Mouse (Mus musculus): ENCODE measurements around the gene Ercc4. TPM values are rescaled to one million over a fixed set of nuclear protein-coding genes. Genes with fewer than 3 reads are reported as not detected.
A peak's percentile ranks its signal among the peaks of the same experiment; 100 is the strongest.

The Ercc4 gene
- polyA plus RNA-seq, 1 experiment from 2014 or later, result 15.0 TPM

DNA sequence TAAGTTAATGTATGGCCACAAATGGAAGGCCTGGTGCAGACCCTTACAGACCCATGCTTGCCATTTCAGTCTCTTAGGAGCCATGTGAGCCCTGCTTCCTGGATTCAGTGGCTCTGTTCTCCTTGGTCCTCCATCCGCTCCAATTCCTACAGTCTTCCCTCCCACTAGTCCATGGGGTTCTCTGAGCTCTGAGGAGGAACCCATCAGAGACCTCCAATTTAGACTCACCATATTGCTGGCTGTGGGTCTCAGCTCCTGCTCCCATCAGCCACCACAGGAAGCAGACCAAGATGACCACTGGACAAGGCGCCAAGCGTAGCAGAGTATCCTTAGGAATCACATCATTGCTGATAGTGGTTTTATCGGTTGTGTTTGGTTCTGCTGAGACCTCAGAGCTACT is 43.7 kb downstream of the Ercc4 start:
- Histone ChIP-seq H3K36me3 (replicated peaks) (peaks cover 9% of the 10 kb centered on the region), H3K9me3 (no peaks in the 10 kb centered on the region), H3K4me2 (no peak overlapping the region), H3K27ac (no peak overlapping the region), H3K4me3 (replicated peaks) (no peak overlapping the region), H3K4me1 (no peaks in the 10 kb centered on the region), H3K9ac (no peak overlapping the region), H3K27me3 (no peaks in the 10 kb centered on the region)
- ATAC-seq (ENCODE audit: low FRiP score), result no peak
- WGBS, result 96% methylated on average over 4 of the region's 4 CpGs

DNA sequence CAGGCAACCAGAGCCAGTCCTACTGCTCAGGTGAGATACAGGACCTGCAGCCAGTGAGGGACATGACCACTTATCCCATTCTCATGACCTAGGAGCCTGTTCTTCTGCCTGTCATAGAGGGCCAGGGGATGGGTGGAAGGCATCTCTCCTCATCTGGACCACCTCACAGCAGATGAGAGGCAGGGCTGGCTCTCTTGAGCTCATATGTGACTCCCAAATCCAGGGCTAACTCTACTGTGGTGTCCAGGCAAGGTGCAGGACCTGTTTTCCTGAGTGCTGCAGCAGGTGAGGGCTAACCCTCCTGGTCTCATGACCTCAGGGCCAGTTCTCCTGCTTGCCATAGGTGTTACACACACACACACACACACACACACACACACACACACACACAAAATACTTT is 44.9 kb downstream of the Ercc4 start:
- ATAC-seq (ENCODE audit: low FRiP score), result no peak
- Histone ChIP-seq H3K27me3 (0 out of 2 replicates have a peak, but pooled peaks cover 1% of the 10 kb centered on the region), H3K4me1 (peaks cover 3% of the 10 kb centered on the region; the same call in 1 of the 2 replicates), H3K4me3 (replicated peaks) (no peak overlapping the region), H3K9ac (no peak overlapping the region), H3K9me3 (no peaks in the 10 kb centered on the region), H3K4me2 (no peak overlapping the region), H3K36me3 (replicated peaks) (peaks cover 4% of the 10 kb centered on the region; the same call in 1 of the 2 replicates), H3K27ac (no peak overlapping the region)

DNA sequence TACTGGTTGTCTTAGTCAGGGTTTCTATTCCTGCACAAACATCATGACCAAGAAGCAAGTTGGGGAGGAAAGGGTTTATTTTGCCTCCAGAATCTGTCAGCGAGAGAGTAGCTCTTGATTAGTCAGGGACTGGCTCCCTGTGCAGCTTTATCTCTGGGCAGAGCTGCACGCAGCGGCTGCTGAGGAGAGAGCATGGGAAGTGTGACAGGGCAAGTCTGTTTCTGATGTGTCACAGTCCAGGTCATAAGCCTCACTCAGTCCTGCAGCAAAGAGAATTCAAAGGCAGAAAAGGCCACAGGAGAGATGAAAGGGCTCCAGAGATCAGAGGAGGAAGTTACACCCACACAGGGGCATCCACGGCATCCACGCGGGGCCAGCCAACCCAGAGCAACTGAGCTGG is 47.8 kb downstream of the Ercc4 start:
- WGBS, result 53% methylated on average over 6 of the region's 6 CpGs
- Histone ChIP-seq H3K4me2 (no peak overlapping the region), H3K4me3 (replicated peaks) (no peak overlapping the region), H3K9ac (no peak overlapping the region), H3K27ac (no peak overlapping the region), H3K4me1 (peaks cover 9% of the 10 kb centered on the region; the same call in 1 of the 2 replicates), H3K9me3 (no peaks in the 10 kb centered on the region), H3K36me3 (replicated peaks) (no peaks in the 10 kb centered on the region), H3K27me3 (0 out of 2 replicates have a peak, but pooled peaks cover 4% of the 10 kb centered on the region)
- no peak for ATAC-seq (ENCODE audit: low FRiP score)

DNA sequence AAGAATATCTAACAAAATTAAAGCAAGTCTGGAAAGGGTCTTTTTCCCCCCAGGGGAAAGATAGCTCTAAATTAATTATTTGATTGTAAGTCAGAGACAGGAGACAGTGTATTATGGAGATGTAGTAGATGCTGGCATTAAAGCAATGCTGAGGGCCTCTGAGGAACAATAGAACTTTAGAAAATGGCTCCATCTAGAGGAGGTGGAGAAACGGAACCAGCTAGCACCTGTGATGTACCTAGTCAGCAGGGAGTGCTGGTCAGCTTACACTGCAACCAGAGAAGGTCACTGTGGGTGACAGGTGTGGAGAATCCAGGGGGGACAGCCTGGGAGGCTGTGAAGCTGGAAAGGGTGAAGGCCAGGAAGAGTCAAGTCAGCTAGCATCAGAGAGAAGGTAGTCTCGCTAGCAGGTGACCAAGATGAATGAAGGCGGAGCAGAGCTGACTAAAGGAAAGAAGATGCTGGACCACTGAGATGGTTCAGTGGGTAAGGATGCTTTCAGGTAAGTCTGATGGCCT is 48.7 kb downstream of the Ercc4 start:
- no peak overlapping the region for H3K4me3 ChIP-seq (replicated peaks)
- H3K9ac ChIP-seq, result no peak overlapping the region
- no peak overlapping the region for H3K4me2 ChIP-seq
- no peaks in the 10 kb centered on the region for H3K36me3 ChIP-seq (replicated peaks)
- H3K27me3 ChIP-seq, result 0 out of 2 replicates have a peak, but pooled peaks cover 4% of the 10 kb centered on the region
- H3K27ac ChIP-seq, result no peak overlapping the region
- H3K9me3 ChIP-seq, result no peaks in the 10 kb centered on the region
- ATAC-seq (ENCODE audit: low FRiP score), result no peak
- 63% methylated on average over 3 of the region's 3 CpGs for WGBS
- peaks cover 9% of the 10 kb centered on the region; the same call in 1 of the 2 replicates for H3K4me1 ChIP-seq

DNA sequence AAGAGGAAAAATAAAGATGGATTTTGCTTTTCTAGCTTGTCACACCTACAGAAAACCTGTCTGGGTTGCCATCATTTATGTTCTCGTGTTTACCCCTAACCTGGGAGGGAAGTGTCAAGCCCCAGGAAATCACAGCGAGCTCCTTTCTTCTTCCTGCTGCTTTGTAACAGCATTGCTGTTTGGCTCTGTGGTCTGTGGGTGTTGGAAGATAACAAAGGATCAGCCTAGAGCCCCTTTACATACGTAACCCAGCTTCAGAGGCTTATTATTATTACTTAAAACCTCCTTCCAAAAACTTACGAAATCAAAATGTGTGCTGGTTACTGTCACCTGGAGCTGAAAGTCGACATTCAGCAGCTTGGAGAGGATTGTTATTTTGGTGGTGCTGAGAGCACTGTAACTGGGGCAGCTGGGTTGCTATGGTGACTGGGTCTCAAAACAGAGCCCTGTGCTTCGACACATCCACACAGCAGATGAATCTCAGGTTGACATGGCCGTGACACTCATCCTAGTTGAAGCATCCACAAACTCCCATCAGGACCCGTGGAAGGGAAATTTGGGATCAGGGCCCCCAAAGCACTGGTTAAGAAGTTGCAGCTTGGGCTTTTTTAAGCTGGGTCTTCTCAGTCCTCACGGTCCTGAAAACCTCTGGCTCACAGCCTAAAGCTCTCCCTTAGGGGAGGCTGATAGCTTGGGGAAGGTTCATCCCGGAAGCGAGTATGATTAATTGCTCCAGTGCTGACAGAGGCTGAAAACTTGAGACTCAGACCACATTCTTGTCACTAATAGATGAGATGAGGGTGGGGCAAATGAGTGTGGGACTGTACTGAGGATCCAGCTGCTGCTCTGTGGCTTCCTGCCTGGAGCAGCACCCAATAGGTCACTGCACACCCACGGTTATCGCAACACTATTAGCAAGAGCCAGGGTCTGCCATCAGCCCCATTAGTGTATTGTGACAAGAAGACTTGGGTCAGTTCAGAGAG is 49.7 kb downstream of the Ercc4 start:
- 64% methylated on average over 13 of the region's 13 CpGs for WGBS
- no peaks in the 10 kb centered on the region for H3K36me3 ChIP-seq (replicated peaks)
- H3K27ac ChIP-seq, result no peak overlapping the region
- no peak overlapping the region for H3K4me3 ChIP-seq (replicated peaks)
- H3K4me2 ChIP-seq, result no peak overlapping the region
- peak; percentile 39; the same call in 1 of the 2 replicates for ATAC-seq (ENCODE audit: low FRiP score)
- no peaks in the 10 kb centered on the region for H3K9me3 ChIP-seq
- 0 out of 2 replicates have a peak, but pooled peaks cover 4% of the 10 kb centered on the region for H3K27me3 ChIP-seq
- no peak overlapping the region for H3K9ac ChIP-seq
- peaks cover 9% of the 10 kb centered on the region; the same call in 1 of the 2 replicates for H3K4me1 ChIP-seq

DNA sequence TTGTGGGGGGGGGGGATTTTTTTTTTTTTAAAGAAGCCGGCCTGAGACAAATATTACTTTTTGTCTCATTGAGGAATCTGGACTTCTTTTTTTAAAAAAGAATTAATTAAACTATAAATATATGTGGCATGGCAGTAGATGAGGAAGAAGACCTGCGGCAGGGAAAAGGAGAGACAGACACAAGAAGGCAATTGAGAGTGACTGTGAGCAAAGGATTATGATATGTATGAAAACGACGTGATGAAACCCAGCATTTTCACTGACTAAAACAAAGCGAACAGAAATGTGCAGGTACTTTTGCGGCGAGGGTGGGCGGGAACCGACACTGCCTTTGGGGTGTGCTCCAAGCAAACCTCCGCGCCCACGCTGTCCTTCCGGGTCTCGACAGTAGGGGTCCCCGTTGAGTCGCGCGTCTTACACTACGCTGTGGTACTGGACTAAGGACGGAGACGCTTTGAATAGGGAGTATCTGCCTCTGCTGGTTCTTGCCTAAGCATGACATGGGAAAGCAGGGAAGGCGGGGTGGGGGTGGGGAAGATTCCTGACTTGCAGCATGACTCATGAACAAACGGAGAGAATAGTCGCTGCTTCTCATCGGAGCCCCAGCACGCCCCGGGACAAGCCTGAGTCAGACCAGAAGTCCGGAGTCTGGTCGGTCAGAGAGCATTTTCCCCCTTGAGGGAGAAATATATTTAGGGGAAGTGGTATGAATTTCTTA is 50.6 kb downstream of the Ercc4 start:
- Histone ChIP-seq H3K4me2 (peak overlapping the region; percentile 54), H3K4me1 (peaks cover 9% of the 10 kb centered on the region; the same call in 1 of the 2 replicates), H3K9me3 (no peaks in the 10 kb centered on the region), H3K4me3 (replicated peaks) (peak overlapping the region; percentile 30), H3K27me3 (0 out of 2 replicates have a peak, but pooled peaks cover 4% of the 10 kb centered on the region), H3K27ac (no peak overlapping the region), H3K9ac (no peak overlapping the region), H3K36me3 (replicated peaks) (no peaks in the 10 kb centered on the region)
- WGBS, result 6% methylated on average over 29 of the region's 29 CpGs
- peak; percentile 97 for ATAC-seq (ENCODE audit: low FRiP score)

DNA sequence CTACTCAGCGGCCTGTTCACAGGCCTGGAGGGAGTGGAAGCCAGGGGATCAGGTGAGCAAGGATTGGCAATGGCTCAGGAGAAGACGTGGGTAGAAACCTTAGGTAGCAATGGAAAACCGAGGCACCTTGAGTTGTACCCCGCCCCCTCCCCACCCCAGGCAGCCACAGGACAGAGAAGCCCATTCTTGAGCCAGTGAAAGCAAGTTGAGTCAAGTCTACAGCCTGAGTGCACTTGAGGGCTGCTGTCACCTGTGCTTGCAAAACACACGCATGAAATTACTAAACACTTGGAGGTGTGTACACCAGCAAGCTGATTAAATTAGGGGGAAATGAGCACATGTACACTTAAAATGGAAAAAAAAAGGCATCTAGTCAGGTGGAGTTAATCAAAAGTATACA is 52.0 kb downstream of the Ercc4 start:
- Histone ChIP-seq H3K4me1 (peaks cover 9% of the 10 kb centered on the region; the same call in 1 of the 2 replicates), H3K27ac (no peak overlapping the region), H3K36me3 (replicated peaks) (no peaks in the 10 kb centered on the region), H3K27me3 (0 out of 2 replicates have a peak, but pooled peaks cover 4% of the 10 kb centered on the region), H3K9ac (no peak overlapping the region), H3K4me2 (no peak overlapping the region), H3K9me3 (no peaks in the 10 kb centered on the region), H3K4me3 (replicated peaks) (no peak overlapping the region)
- no peak for ATAC-seq (ENCODE audit: low FRiP score)
- WGBS, result 75% methylated on average over 5 of the region's 5 CpGs

DNA sequence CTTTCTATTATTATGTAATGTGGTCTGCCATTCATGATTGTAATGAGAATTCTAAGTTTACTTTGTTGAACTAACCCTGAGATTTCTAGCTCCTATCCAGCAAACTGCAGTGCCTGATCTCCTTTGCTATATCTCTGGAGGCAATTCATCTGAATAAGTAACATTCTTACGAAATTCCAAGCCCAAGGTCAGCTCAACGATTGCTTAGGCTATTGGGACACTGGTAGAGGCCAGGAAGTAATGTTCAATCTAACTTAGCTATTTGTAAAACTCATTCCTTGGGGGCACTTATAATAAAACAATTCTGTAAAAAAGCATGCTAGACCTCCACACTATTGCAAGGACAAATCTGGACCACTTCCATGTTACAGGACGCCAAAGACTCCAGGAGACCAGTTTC is 58.2 kb downstream of the Ercc4 start:
- no peak for ATAC-seq (ENCODE audit: low FRiP score)
- WGBS, result 84% methylated on average over 3 of the region's 3 CpGs
- Histone ChIP-seq H3K27ac (no peak overlapping the region), H3K9me3 (0 out of 2 replicates have a peak, but pooled peaks cover 3% of the 10 kb centered on the region), H3K4me1 (no peaks in the 10 kb centered on the region), H3K9ac (no peak overlapping the region), H3K27me3 (no peaks in the 10 kb centered on the region), H3K4me2 (no peak overlapping the region), H3K4me3 (replicated peaks) (no peak overlapping the region), H3K36me3 (replicated peaks) (no peaks in the 10 kb centered on the region)

DNA sequence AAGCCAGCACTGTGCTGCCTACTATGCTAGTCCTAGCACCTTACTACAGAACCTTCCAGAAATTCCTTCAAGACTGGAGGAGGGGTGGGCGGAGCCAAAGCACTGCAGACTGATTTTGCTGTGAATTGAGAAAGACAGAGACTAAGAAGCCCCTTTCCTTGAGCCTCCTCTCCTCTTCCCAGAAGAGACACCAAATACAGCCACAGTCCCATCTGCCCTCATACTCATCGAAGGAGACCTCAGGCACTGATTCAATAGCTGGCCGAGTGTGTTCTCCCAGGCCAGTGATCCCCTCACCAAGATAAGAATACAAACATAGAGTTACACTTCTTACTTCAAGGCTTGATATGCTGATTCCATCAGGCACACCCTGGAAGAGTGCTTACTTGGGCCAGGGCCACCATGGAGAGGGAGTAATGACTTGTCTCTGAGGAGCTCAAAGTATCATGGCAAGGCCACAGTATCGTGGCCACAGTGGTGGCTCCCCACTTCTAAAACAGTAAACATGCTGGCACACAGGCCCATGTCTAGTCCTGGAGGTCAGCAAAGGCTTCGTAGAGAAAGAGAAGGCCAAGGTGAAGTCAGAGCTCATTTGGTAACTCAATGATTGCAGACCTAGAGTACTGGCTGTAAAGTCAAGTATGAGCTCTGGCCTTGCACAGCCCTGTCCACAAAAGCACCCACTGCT is 63.7 kb downstream of the Ercc4 start:
- H3K9ac ChIP-seq, result no peak overlapping the region
- no peak overlapping the region for H3K4me2 ChIP-seq
- WGBS, result 92% methylated on average over 5 of the region's 5 CpGs
- no peaks in the 10 kb centered on the region for H3K27me3 ChIP-seq
- no peaks in the 10 kb centered on the region for H3K9me3 ChIP-seq
- no peaks in the 10 kb centered on the region for H3K4me1 ChIP-seq
- H3K27ac ChIP-seq, result no peak overlapping the region
- no peak for ATAC-seq (ENCODE audit: low FRiP score)
- no peak overlapping the region for H3K4me3 ChIP-seq (replicated peaks)
- H3K36me3 ChIP-seq (replicated peaks), result no peaks in the 10 kb centered on the region

DNA sequence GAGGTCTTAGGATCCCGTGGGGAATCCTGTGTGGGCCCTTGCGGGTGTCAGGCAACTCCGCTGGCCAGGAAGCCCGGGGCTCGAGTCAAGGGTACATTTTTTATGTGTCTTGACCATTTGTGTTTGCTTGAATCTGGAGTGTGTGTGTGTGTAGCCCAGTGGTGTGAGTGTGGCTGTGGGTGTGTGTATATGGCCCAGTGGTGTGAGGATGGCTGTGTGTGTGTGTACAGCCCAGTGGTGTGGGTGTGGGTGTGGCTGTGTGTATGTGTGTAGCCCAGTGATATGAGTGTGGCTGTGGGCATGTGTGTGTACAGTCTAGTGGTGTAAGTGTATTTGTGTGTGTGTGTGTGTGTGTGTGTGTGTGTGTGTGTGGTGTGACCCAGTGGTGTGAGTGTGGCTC is 73.0 kb downstream of the Ercc4 start:
- Histone ChIP-seq H3K27me3 (no peaks in the 10 kb centered on the region), H3K9ac (no peak overlapping the region), H3K4me1 (no peaks in the 10 kb centered on the region), H3K27ac (no peak overlapping the region), H3K4me3 (replicated peaks) (no peak overlapping the region), H3K36me3 (replicated peaks) (no peaks in the 10 kb centered on the region), H3K9me3 (no peaks in the 10 kb centered on the region), H3K4me2 (no peak overlapping the region)
- 97% methylated on average over 5 of the region's 5 CpGs for WGBS
- no peak for ATAC-seq (ENCODE audit: low FRiP score)

DNA sequence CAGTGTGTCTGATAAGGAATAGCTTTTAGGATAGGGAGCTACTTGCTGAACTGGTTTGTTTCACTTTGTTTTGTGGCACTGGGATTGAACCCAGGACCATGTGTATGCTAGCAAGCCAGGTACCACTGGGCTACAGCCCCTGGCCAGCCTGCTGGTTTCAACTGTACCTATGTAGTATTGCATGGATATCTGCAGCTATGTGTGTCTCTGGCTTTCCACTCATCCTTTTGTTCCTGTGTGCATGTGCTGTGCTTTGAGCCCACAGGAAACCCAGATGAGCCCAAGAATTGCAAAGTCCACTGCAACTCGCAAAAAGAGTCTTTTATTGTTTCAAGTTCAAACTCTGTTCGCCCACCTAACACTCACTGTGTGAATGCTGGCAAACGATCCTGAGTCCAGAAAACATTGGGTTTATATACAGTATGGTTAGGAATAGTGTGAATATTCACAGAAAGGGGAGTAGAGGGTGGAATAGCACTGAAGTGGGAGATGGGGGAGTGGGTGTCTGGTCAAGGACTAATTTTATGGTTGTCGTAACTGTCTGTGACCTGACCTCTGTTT is 73.8 kb downstream of the Ercc4 start:
- no peak overlapping the region for H3K27ac ChIP-seq
- no peaks in the 10 kb centered on the region for H3K9me3 ChIP-seq
- no peak for ATAC-seq (ENCODE audit: low FRiP score)
- no peaks in the 10 kb centered on the region for H3K4me1 ChIP-seq
- no peaks in the 10 kb centered on the region for H3K27me3 ChIP-seq
- 89% methylated on average over 4 of the region's 4 CpGs for WGBS
- no peak overlapping the region for H3K4me2 ChIP-seq
- no peak overlapping the region for H3K4me3 ChIP-seq (replicated peaks)
- H3K9ac ChIP-seq, result no peak overlapping the region
- H3K36me3 ChIP-seq (replicated peaks), result no peaks in the 10 kb centered on the region
